Mouse (Mus musculus) left cerebral cortex, postnatal 25 days (tissue): ENCODE data around the gene Wdr11. TPM values are rescaled to one million over a fixed set of nuclear protein-coding genes. Genes with fewer than 3 reads are reported as not detected.
A peak's percentile ranks its signal among the peaks of the same experiment; 100 is the strongest.

Experiments
- DNase-seq, 2 experiments: peaks; one replicate each; pipeline ENCODE4 v3.0.0; 2022; ENCODE audit warnings: low spot score in 2 of 2, mixed read lengths in 1 of 2
- intact Hi-C: fragments of 180-260 bp; cut with DNase I; formaldehyde crosslinking; loops from one replicate; pipeline ENCODE4 v1.15.1; 2025
- total RNA-seq, 2 experiments: library from RNA; stranded (reverse); gene quantifications; 2 replicates each; pipeline ENCODE4 v1.2.3; 2021

Gene Wdr11
- total RNA-seq, 2 experiments from 2014 or later, result 41.1 to 41.9 TPM

GRCm38 (mm10) chr7:129675852-129676251 is 84.2 kb downstream of the Wdr11 start:
- DNase-seq, result no peak
- intact Hi-C loops, result no loop called here

- no peak for DNase-seq
- intact Hi-C loops, result no loop called here
Measured at GRCm38 (mm10) chr7:129677141-129677540, 85.5 kb downstream of the Wdr11 start.

GRCm38 (mm10) chr7:129678431-129678830 is 86.8 kb downstream of the Wdr11 start:
- no peak for DNase-seq
- intact Hi-C loops, result no loop called here

GRCm38 (mm10) chr7:129678972-129679371 is 87.3 kb downstream of the Wdr11 start:
- intact Hi-C loops, result no loop called here
- no peak for DNase-seq

GRCm38 (mm10) chr7:129680534-129681210 is 89.0 kb downstream of the Wdr11 start:
- DNase-seq, result peak in 1 of 2 experiments; percentile 20
- intact Hi-C loops, result no loop called here

GRCm38 (mm10) chr7:129682525-129682924 is 90.9 kb downstream of the Wdr11 start:
- no peak for DNase-seq
- intact Hi-C loops, result no loop called here

- no peak for DNase-seq
Measured at GRCm38 (mm10) chr7:129685326-129685725, 93.7 kb downstream of the Wdr11 start.

More at GRCm38 (mm10) chr7:129685326-129685725, 93.7 kb downstream of the Wdr11 start:
- intact Hi-C loops, result no loop called here
